Comparison of ENCODE assay signal across 10 mouse cellular contexts in the genomic region with DNA sequence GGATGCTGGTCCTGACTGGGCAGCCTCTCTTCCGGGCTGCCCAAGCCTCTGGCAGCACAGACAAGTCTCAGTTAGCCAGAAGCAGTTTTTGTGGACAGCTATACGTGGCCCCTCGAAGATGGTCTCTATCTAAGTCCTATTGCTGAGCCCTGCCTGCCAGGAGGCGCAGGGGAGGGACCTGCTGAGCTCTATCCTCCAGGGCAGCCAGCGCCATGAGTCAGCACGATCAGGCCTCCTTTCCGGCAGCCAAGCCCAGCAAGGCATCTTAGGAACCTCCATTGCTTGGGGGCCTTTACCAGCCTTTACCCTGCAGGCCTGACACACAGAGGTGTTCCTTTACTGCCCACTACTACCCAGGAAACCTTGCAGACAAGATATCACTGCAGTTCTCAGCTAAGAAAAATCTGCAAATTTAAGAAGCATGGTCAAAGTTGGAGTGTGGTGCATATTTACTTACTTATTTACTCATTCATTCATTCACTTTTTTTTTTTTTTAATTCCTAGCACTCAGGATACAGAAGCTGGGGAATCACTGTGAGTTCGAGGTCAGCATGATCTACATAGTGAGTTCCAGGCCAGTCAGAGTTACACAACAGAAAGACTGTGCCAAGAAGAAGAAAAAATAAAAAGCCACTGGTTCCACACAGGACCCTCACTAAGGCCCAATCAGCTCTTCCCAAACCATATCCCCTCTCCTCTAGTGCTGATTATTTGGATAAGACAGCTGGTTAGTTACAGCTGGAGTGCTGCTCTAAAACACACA. TPM values are rescaled to one million over a fixed set of nuclear protein-coding genes. Genes with fewer than 3 reads are reported as not detected.
DNase-seq lines count a peak whose midpoint lies in the region; ATAC-seq lines count a peak whose summit lies in the region.
"Had no signal": no experiment of that assay in that cellular context is flagged by ENCODE, and none has a peak within 500 bp of the region (broad histone marks: within the 10 kb centered on the region; RNA-seq: fewer than 3 reads in every experiment).

No protein-coding gene starts in this region.

- no peak overlapping the region for H3K4me3 ChIP-seq in kidney, embryonic 16.5 days (ENCODE audit: low read length)
- H3K4me3 ChIP-seq: lung, embryonic 15.5 days had no signal

- no peak overlapping the region; the same call in 1 of the 2 replicates for H3K27ac ChIP-seq in kidney, embryonic 16.5 days (ENCODE audit: low read length)
- H3K27ac ChIP-seq: lung, embryonic 15.5 days had no signal

- intact Hi-C loops in heart, postnatal 25 days (cut with DNase I), result no loop called here

- H3K4me1 ChIP-seq in kidney, embryonic 16.5 days (ENCODE audit: insufficient read depth, low read length), result peaks cover 35% of the 10 kb centered on the region

- no peaks in the 10 kb centered on the region for H3K27me3 ChIP-seq in kidney, embryonic 16.5 days (ENCODE audit: insufficient read depth, low read length)
- H3K27me3 ChIP-seq: lung, embryonic 15.5 days had no signal

- peak; percentile 94 for ATAC-seq in erythroid progenitor cell, adult 5-6 weeks (replicated peaks; ENCODE audit: low FRiP score, poor library complexity, severe bottlenecking)
- peak; percentile 46 for ATAC-seq in megakaryocyte, adult 5-6 weeks (ENCODE audit: poor library complexity, severe bottlenecking)
- no peak for ATAC-seq in CD4-positive, CD25-positive, alpha-beta regulatory T cell, adult 4 months
- ATAC-seq in kidney, embryonic 16.5 days (ENCODE audit: low FRiP score, low TSS enrichment), result no peak

- H3K4me2 ChIP-seq in kidney, embryonic 16.5 days (replicated peaks; ENCODE audit: low read depth, low read length), result no peak overlapping the region
- H3K4me2 ChIP-seq: lung, embryonic 15.5 days had no signal

- DNase-seq in heart, adult 18-20 months, result peak; percentile 34 to 47
- DNase-seq in heart, postnatal 25 days (ENCODE audit: low spot score), result no peak
- DNase-seq in MN1 (ENCODE audit: low spot score), result peak; percentile 46
- DNase-seq in frontal cortex, postnatal 36 days (ENCODE audit: low spot score in 2 of 2), result no peak

- 60% methylated on average over 8 of the region's 8 CpGs for WGBS in kidney, embryonic 16.5 days

- no peaks in the 10 kb centered on the region for H3K9me3 ChIP-seq in kidney, embryonic 16.5 days (ENCODE audit: low read length)
- H3K9me3 ChIP-seq: lung, embryonic 15.5 days had no signal

- H3K9ac ChIP-seq in kidney, embryonic 16.5 days (replicated peaks; ENCODE audit: low read length), result no peak overlapping the region
- H3K9ac ChIP-seq: lung, embryonic 15.5 days had no signal

- peaks cover 21% of the 10 kb centered on the region for H3K36me3 ChIP-seq in kidney, embryonic 16.5 days (ENCODE audit: insufficient read depth, low read length)

RNA-seq across cellular contexts. Expression of gene Stx2, which starts 7.5 kb away (rescaled TPM):
- 10 to 100 TPM; 10.5 to 13.4 TPM for total RNA-seq in heart, adult 18-20 months (2021)
- 10 to 100 TPM; 12.6 to 14.2 TPM for total RNA-seq in heart, postnatal 25 days (2021)
- 224 and 258 TPM in 2 replicates for total RNA-seq in erythroid progenitor cell, adult 5-6 weeks (2015; ENCODE audit: low replicate concordance)
- total RNA-seq in erythroid progenitor cell, adult 5-6 weeks (2017; ENCODE audit: low replicate concordance), result 312 and 368 TPM in 2 replicates
- total RNA-seq in megakaryocyte, adult 5-6 weeks (2015), result 16.2 and 17.0 TPM in 2 replicates
- total RNA-seq in megakaryocyte, adult 5-6 weeks (2017), result 18.3 and 32.9 TPM in 2 replicates
- polyA plus RNA-seq in CD4-positive, CD25-positive, alpha-beta regulatory T cell, adult 4 months (2017; shearing (Covaris generic)), result 1 to 10 TPM; 2.0 to 2.4 TPM
- polyA plus RNA-seq in kidney, embryonic 16.5 days (2015; fragmentation: Nextera tagmentation; extraction: Ambion mirVana), result 36.7 and 43.6 TPM in 2 replicates

RNA-seq across cellular contexts. Expression of gene Ran, which starts 19.0 kb away (rescaled TPM):
- 100 to 1,000 TPM in 1 of 2 experiments, 10 to 100 TPM in 1; 99.7 to 125 TPM for total RNA-seq in heart, adult 18-20 months (2021)
- total RNA-seq in heart, postnatal 25 days (2021), result 100 to 1,000 TPM in 1 of 2 experiments, 10 to 100 TPM in 1; 94.6 to 110 TPM
- total RNA-seq in erythroid progenitor cell, adult 5-6 weeks (2015; ENCODE audit: low replicate concordance), result 305 and 343 TPM in 2 replicates
- total RNA-seq in erythroid progenitor cell, adult 5-6 weeks (2017; ENCODE audit: low replicate concordance), result 152 and 197 TPM in 2 replicates
- total RNA-seq in megakaryocyte, adult 5-6 weeks (2015), result 244 and 276 TPM in 2 replicates
- 240 and 264 TPM in 2 replicates for total RNA-seq in megakaryocyte, adult 5-6 weeks (2017)
- polyA plus RNA-seq in CD4-positive, CD25-positive, alpha-beta regulatory T cell, adult 4 months (2017; shearing (Covaris generic)), result 100 to 1,000 TPM; 235 to 276 TPM
- polyA plus RNA-seq in kidney, embryonic 16.5 days (2015; fragmentation: Nextera tagmentation; extraction: Ambion mirVana), result 613 and 614 TPM in 2 replicates

RNA-seq across cellular contexts. Expression of gene Rimbp2, which starts 47.6 kb away (rescaled TPM):
- total RNA-seq in heart, adult 18-20 months (2021), result not detected
- under 1 TPM in 1 of 2 experiments, not detected in 1; 0.20 TPM for total RNA-seq in heart, postnatal 25 days (2021)
- total RNA-seq in erythroid progenitor cell, adult 5-6 weeks (2015; ENCODE audit: low replicate concordance), result 1.3 TPM in 1 of 2 replicates, not detected in the other
- not detected in 2 replicates for total RNA-seq in erythroid progenitor cell, adult 5-6 weeks (2017; ENCODE audit: low replicate concordance)
- total RNA-seq in megakaryocyte, adult 5-6 weeks (2015), result not detected in 2 replicates
- not detected in 2 replicates for total RNA-seq in megakaryocyte, adult 5-6 weeks (2017)
- polyA plus RNA-seq in CD4-positive, CD25-positive, alpha-beta regulatory T cell, adult 4 months (2017; shearing (Covaris generic)), result under 1 TPM in 1 of 2 experiments, not detected in 1; 0.08 TPM
- 0.04 and 0.53 TPM in 2 replicates for polyA plus RNA-seq in kidney, embryonic 16.5 days (2015; fragmentation: Nextera tagmentation; extraction: Ambion mirVana)
- total RNA-seq: gastrocnemius, postnatal 36 days had no signal

Comparison
In these comparisons a context has a peak if more than half of its experiments do, and no peak if none do; other contexts are left out.
1. DNase-seq: peak in heart, adult 18-20 months (2 of 2) and MN1 (single experiment); none in heart, postnatal 25 days (single experiment) and frontal cortex, postnatal 36 days (0 of 2).
2. ATAC-seq: peak in erythroid progenitor cell, adult 5-6 weeks (single experiment) and megakaryocyte, adult 5-6 weeks (single experiment); none in CD4-positive, CD25-positive, alpha-beta regulatory T cell, adult 4 months (single experiment) and kidney, embryonic 16.5 days (single experiment).
3. RNA of gene Stx2, which starts 7.5 kb away (total RNA-seq): 224 to 368 TPM in erythroid progenitor cell, adult 5-6 weeks; 16.2 to 32.9 TPM in megakaryocyte, adult 5-6 weeks, 12.6 to 14.2 TPM in heart, postnatal 25 days and 10.5 to 13.4 TPM in heart, adult 18-20 months; every median in the first group is over 4 times any median in the second.